Mouse (Mus musculus) forelimb bud, embryonic 11.5 days (tissue): ENCODE data around the gene Gm49358.

Experiments used
- DNase-seq: peaks from one replicate; pipeline ENCODE4 v3.0.0-alpha.2; 2012; ENCODE audit warnings: low read depth, low spot score

The Gm49358 gene

DNA sequence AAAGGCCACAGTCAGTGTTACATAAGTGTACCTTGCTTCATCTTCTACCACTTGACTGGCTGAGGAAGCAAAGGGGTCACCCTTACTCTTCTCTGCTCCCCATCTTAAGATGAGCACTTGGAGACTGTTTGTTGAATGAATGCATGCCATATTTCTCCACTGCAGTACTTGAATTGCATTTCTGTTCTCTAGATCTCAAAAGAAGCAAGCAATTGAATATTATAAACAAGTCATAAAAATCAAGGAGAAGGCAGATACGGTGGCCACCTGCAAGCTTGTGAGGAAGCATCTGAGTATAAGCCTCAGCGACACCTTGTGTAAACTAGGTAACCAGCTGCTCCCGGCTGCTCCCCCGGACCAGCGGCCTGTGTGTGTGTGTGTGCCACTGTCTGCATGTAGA lies at the start of gene Gm49358:
Gene Gm49358, plus strand, starts transcription at position 301 of the 400 bp plus-strand sequence.
- DNase-seq: no peak

DNA sequence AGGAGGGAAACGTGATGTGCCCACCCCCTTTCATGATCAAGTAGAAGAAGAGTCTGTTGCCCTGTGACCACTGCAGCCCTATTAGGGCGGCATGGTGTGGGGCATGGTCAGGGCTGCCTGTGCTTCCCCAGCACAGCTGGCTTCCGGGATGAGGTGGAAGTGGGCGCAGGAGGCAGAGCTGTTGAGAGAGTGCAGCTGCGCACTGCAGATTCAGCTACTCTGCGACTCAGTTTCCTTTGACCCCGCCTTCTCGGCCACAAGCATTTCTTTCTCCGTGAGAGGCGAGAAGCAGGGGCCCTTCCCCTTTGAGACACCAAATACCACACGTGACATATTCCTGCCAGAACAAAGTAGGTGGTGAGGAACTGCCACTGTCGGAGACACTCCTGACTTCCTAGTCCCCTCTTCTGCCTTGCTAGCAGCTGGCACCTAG lies 36.2 kb upstream of the Gm49358 start:
- DNase-seq: peak; percentile 56

DNA sequence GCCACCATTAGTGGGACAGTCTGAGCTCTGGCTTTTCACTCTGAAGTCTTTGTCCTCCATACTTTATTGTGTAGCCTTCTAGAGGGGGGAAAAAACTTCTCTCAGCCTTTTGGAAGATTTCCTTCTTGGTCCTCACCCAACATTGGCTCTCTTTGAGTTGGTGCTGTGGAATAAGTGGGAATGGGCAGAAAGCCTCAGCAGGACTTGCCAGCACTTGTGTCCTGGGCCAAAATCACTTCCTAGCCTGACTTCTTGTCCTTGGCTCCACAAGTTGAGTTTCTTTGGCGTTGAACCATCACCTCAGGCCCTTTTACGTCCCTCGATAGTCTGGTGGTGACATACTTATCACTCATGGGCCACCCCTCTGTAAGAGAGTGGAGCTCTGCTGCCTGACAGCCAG lies 35.6 kb upstream of the Gm49358 start:
- DNase-seq: no peak

DNA sequence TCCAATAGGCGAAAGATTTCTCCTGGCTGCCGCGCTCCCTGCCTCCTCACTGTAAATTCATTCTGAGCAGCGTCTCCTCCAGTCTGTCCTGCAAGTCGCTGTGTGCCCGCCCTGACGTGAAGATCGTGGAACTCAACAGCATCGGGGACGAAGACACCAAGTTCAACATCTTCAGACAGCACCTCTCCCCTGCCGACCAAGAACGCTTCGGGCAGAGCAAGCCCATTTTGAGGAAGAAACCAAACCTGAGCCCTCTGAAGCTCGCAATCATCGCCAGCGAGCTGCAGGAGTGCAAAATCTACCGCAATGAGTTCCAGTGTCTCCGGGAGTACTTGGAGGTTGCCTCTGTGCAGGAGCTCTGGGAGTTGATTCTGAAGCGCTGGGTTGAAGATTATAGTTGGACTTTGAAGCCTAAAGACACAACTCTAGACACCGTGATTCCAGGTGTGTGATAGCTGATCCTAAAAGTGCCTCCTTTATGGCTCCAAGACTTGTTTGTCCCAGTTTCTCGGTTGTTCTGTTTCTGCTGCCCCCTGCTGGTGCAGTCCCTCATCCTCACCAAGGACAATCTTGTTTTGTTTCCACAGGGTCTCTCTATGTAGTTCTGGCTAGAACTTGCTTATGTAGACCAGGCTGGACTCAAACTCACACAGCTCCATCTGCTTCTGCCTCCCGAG lies 32.8 kb upstream of the Gm49358 start:
- peak; percentile 91 for DNase-seq

DNA sequence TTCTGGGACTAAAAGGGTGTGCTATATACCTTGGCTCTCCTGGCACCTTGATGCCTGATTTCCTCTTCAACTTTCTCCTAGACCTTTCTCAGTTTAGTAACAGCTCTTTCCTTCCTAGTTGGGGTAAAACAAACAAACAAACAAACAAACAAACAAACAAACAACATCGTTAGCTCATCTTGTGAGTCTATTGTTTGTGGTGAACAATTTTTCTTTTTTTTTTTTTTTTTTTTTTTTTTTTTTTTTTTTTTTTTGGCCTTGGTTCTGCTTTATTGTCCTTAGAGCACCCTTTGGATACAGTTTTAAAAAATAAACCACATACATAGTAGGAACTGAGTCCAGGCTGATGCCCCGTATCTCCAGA lies 32.3 kb upstream of the Gm49358 start:
- no peak for DNase-seq

DNA sequence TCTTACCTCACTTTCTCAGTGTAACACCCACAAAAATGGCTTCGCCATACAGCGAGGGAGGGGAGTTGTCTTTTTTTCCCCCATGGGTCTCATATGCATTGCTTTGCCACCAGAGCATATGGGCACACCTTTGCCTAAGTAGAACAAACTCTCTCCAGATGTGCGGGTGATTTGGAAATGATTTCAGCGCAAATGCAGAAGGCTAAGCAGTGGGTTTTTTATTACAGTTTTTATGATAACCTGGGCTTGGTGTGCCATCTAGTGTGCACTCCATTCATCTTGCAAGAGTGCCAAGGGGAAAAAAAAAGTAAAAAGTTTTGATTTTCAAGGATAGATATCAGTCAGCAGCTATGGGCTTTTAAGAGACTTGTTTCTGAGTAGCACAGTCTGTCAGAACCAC lies 28.7 kb upstream of the Gm49358 start:
- peak; percentile 29 for DNase-seq

DNA sequence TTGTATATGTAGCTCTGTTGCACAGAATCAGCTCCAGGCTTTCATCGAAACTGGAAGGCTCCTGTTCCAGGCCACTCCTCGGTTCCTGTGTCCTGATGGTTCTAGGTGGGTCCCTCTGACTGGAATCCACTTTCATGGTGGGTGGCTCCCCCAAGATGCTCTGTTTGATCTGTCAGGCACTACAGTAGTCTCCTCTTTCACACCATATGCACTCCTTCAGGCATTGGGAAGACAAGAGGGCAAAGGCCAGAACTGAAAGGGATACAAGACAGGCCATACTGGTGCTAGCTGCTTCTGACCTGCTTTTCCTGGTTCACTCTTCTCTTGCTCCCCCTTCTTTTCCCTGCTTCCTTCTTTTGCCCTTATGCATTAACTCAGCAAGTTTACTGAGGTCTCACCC lies 20.9 kb upstream of the Gm49358 start:
- DNase-seq: no peak

DNA sequence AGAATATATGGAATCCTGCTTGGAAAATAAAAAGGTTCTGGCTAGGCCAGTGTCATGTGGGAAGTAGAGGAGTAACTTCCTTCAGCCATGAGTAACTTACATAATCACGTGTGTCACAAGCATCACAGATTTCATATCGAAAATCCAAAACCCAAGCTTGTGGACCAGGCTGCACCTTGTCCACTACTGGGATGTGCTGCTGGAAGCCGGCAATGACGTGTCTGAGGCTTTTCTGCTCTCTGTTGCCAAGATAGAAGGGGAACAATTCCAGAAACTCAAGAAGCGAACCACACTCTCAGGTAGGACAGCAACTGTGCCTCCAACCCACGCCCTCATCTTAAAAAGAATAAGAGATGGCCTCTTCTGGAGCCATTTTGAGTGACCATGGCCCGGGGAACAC lies 19.5 kb upstream of the Gm49358 start:
- DNase-seq: no peak

DNA sequence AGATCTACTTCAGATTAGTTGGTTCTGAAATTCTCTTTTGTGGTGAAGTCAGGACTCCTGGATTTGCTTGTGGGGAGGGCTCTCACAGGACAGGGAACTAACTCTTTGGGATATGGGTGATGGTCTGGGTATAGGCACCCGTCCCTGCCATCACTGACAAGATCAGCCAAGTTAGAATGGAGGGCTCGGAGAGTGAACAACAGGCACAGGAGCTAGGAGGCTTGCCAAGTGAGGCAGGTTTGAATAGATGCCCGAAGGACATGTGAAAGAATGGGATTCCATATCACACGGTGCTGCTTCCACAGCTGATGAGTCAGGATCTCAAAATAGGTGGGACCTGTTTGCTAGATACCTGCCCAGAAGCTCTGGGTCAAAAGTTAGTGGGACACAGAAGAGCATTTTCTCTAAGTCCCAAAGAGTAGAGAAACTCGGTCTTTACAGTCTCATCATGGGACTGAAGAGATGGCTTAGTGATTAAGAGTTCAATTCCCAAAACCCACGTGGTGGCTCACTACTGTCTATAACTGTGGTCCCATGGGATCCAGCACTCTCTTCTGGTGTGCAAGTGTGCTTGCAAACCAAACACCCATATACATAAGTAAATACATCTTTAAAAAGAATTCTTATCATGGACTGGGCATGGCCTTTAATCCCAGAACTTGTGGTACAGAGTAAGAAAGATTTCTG lies 7.8 kb upstream of the Gm49358 start:
- DNase-seq: no peak

DNA sequence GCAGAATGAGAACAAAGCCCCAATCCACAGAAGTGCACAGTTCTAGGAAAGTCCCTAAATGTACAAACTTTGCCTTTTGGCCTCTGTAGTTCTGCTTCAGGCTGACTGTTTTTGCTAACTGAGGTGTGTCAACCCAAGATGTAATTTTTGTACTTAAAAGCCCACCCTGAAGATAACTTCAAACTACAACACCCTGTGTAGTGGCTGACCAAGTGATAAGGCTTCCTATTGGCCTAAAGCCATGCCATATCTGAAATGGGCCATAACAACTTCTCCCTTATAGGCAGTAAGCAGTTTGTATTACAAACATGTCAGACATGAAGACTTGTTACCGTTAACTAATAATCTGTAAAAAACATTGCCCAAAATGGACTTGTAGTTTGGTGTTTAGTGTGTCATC lies 6.0 kb upstream of the Gm49358 start:
- no peak for DNase-seq

DNA sequence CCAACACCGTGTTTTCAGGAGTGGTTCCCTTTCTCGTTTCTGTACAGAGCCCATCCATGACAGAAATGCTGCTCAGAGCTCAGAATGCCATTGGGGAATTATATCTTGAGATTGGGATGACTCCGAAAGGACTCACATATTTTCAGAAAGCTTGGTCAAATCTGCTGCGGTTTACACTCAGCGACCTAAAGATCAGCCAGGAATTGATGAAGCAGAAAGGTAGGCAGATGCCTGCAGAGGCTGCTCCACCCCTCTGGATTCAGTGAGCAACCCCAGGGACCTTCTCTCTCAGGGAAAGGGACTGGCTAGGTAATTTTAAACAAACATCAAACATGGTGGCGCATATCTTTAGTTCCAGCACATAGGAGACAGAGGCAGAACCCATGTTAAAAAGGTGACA lies 5.6 kb upstream of the Gm49358 start:
- DNase-seq: no peak

DNA sequence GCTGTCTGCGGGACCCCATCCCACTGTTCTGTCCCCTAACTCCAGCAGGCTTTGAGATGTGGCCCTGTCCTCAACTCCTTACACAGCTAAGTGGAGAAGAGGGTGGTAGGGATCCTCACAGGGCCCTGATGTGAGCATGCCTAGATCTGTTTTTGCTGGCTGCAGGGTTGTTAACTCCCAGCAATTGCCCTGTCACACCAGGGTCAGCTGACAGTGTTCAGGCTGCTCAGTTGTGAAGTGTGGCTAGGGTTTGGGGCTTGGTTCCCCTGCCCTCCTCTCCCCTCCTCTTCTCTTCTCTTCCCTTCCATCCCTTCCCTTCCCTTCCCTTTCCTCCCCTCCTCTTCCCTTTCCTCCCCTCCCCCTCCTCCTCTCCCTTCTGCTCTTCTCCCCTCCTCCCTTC lies 2.5 kb upstream of the Gm49358 start:
- DNase-seq: no peak

DNA sequence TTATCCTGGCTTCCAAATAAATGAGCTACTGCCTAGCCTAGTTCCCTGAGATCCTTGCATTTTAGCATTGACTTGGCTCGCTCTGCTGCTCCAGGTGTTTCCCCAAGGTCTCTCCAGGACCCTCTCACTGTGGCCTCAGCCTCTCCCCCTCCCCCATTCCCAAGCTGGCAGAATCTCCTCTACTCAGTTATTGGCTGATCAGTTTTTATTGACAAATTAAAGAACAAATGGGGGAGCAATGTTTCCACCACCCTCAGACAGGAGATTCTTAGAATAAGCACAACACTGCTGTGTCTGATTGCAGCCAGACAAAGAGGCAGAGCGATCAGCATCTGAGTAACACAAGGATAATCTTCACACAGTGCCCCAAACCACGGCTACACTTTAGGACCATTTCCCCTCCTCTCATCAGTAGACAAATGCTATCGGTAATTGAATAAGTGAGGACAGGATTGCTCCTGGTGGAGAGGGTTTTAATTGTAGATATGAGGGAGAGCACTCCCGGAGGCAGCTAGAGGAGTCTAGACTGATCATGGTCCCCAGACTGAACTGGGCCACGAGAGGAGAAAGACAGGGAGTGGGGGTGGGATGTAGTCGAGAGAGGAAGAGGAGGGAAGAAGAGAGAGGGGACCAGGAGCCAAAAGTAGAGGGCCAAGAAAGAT lies 1.9 kb upstream of the Gm49358 start:
- no peak for DNase-seq

DNA sequence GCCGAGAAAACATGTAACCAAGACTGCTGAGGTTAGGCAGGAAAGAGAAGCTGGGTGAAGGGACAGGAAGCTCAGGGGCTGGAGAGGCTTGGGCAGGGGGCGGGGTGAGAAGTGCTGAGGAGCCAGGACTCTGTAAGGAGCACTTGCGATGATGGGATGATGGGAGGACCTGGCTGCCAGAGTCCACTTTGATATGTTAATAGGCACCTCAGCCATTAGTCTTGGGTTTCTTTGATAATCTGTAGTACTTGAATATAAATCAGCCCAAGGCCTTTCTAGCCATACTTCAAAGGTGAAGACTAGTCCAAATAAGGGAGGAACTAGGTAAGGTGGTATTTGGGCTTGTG lies 1.4 kb upstream of the Gm49358 start:
- DNase-seq: no peak

DNA sequence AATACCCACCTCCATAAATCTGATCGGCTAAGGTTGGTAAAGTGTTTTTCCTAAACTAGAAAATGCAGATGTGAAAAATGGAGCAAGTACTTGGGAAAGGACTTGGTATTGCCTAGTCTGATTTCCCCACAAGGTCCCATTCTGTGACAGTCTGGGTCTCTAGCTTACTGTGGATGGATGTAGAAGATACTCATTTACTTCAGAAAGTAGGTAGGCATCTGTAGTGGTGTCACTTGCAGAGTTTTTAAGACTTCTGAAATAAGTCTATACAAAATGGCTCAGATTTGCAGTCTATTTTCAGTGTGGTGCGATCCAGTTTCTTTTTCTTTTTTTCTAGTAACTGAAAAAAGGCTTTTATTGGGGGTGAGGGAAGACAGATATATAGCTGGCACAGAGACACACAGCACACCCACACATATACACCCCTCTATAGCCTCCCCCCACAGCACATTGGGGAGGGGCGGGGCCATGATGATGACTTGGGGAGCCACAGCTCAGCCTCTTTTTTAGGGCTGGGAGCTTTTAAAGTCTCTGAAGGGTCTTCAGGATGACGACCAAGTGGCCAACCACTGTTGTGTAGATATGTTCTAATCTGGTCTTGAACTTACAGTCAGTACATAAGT lies 1.7 kb downstream of the Gm49358 start:
- DNase-seq: no peak

DNA sequence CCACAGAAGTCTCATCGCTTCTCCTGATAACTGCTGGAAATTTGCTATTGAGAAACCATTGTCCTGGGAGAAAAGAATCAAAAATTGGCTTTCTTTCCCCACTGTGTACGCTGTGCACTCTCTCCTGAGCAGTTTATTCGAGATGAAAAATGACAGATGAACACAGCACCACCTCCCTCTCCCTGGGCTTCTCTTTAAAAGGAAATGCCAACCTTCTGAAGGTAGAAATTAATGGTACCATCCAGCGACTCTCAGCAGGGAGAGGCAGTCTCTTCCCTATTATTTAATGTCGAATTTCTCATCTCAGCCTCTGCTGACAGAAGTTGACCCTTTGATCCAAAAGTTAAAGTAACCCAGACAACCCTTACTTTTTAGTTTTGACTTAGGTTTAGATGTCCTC lies 5.4 kb downstream of the Gm49358 start:
- DNase-seq: no peak

DNA sequence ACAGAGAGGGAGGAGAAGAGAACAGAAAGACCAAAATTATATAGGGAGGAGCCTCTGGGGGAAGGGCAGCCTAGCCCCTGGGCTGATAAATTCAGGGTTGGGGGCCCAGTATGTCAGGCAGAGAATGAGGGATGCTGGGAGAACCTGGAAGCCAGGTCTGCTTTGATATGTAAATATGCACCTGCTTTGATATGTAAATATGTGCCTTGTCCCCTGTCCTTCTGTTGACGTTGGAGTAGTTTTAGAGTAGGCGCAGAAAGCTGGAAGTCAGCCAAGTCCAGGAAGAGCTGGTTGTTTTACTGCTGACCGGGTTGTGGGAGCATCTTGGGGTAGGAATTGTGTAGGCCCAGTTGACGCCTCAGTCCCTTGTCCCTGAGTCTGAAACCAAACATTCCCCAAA lies 6.0 kb downstream of the Gm49358 start:
- no peak for DNase-seq

DNA sequence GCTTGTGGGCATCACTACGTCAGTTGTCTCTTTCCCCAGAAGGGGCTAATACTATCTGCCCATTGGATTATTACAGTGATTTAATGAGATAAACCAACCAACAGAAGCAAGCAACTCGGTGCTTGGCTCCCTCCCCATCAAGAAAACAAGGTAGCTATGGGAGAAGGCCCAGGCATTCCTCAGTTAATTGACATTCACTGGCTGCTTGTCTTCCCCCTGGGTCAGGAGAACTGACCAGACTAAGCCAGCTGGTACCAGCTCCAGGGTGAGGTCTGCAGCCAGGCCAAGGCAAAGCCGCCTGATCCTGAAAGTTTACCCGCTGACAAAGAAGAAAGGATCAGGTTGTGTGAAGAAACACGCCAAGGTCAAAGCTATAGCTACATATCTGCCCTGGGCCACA lies 7.9 kb downstream of the Gm49358 start:
- DNase-seq: no peak

DNA sequence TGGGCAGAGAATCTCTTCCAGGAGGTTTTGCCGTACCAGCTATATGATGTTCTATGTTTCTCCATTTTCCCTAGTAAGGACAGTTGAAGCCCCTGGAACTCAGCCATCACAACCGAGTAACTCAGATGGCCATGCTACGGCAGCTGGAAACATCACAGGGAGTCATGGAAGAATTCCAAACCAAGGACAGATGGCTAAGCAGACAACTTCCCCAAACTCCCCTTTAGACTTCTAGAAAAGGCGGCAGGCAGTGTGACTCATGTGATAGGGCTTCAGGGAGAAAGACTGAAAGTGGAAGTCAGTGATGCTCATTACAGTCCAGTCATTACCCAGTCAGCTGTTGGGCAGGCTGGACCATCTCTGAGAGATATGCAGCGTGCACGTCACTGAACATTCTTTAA lies 8.5 kb downstream of the Gm49358 start:
- DNase-seq: no peak

DNA sequence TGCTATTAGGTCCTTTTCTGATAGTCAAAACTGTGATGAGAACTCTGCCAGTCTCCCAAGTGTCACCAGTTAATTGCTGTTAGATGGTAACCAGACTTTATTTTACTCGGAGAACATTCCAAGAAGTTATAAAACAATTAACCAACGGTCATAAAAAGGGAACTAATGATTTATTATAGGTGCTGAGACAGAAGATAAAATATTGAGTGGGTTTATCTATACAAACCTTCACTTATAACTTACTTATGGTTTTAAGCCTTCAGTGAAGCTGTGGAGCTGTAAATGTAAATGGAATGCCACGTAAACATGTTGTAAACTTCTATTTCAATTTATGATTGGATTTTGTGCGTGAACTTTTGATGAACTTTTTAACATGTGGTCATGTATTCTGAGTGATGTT lies 9.6 kb downstream of the Gm49358 start:
- no peak for DNase-seq

DNA sequence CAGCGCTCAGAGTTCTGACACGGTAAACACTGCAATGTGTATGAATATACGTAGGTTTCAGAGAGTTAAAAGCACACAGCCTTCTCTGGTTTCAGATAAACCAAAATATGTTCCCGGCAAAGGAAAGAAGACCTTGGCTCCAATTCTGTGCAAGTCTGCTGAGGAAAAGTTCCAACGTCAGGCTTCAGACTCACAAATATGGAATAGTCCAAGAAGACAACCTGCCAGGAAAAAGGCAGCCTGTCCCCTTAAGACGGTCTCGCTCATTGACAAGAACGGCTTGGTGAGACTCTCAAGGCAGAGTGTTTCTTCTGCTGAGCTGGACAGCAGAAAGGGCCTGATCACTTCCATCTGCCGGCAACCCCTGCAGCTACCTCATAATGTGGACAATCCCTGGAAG lies 12.5 kb downstream of the Gm49358 start:
- DNase-seq: no peak

DNA sequence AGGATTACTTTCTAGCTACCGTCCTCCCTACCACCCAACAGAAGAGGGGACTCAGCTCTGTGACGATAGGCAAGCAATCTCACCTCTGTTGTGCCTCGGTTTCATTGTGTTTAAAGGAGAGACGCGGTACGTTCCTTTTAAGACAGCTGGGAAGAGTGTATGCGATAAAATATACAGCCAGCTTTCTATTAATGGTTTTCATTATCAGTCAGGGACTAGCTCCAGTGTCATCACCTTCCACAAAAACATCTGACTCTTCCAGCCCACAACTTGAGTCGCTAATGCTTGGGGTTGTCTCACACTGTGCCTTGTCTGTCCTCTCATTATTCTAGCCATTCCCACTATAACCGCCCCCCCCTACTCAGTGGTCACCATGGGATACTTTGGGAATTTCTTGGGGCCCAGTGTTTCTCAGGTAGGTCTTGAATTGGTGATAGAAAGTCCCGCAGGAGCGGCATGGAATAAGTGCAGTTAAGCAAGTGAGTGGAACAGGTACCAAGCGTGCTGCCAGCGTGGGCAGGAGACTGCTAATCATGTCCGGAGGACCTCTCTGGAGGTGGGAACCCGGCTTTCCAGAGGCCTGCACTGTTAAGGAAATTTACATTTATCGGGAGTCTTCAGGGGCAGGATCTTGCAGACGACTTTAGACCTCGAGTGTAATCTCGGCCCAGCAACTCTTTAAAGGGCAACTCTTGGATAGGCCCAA lies 14.0 kb downstream of the Gm49358 start:
- no peak for DNase-seq
